Mouse (Mus musculus) kidney, embryonic 16.5 days (tissue): ENCODE measurements around the gene Cacna1c. TPM values are rescaled to one million over a fixed set of nuclear protein-coding genes. Genes with fewer than 3 reads are reported as not detected.
A peak's percentile ranks its signal among the peaks of the same experiment; 100 is the strongest.

Experiments used
- ATAC-seq: fragments of 200-750 bp; cut with Nextera tagmentation; 2 replicates; pipeline ENCODE4 v1.8.0; 2017; ENCODE audit warnings: moderate TSS enrichment; ENCODE audit not compliant: low FRiP score, low TSS enrichment
- H3K27ac ChIP-seq: fragments of 300-500 bp; sonication (generic); 2 replicates; pipeline ENCODE4 v1.5.1; 2014; ENCODE audit warnings: low read length
- H3K27me3 ChIP-seq: fragments of 300-500 bp; sonication (generic); 2 replicates; pipeline ENCODE4 v1.6.1; 2014; ENCODE audit warnings: low read length, control low read depth, mixed read lengths; ENCODE audit not compliant: insufficient read depth
- H3K36me3 ChIP-seq: fragments of 300-500 bp; sonication (generic); 2 replicates; pipeline ENCODE4 v1.6.1; 2014; ENCODE audit warnings: low read length, control low read depth, mixed read lengths; ENCODE audit not compliant: insufficient read depth
- H3K4me1 ChIP-seq: fragments of 300-500 bp; sonication (generic); 2 replicates; pipeline ENCODE4 v1.6.1; 2014; ENCODE audit warnings: low read length, control low read depth, mixed read lengths; ENCODE audit not compliant: insufficient read depth
- H3K4me2 ChIP-seq: fragments of 300-500 bp; sonication (generic); replicated peaks from 2 replicates; pipeline ENCODE4 v1.6.1; 2014; ENCODE audit warnings: low read depth, low read length
- H3K4me3 ChIP-seq: fragments of 300-500 bp; sonication (generic); 2 replicates; pipeline ENCODE4 v1.5.1; 2014; ENCODE audit warnings: mild to moderate bottlenecking, low read length
- H3K9ac ChIP-seq: fragments of 300-500 bp; sonication (generic); replicated peaks from 2 replicates; pipeline ENCODE4 v1.6.1; 2014; ENCODE audit warnings: low read length
- H3K9me3 ChIP-seq: fragments of 300-500 bp; sonication (generic); 2 replicates; pipeline ENCODE4 v1.6.1; 2016; ENCODE audit warnings: low read length, control low read depth
- WGBS: fragments of 180-500 bp; shearing (Covaris S2); extraction: QIAGEN DNeasy Blood & Tissue Kit; methylation state at CpG from one replicate; pipeline ENCODE4 v1.1.7; 2014; 5-methylcytosine and 5-hydroxymethylcytosine counted together
- polyA plus RNA-seq: library from polyadenylated mRNA; unstranded; fragments of >200 nt; fragmentation: Nextera tagmentation; extraction: Ambion mirVana; gene quantifications from 2 replicates; pipeline ENCODE4 v1.2.1, GENCODE M21; 2015

The Cacna1c gene
- polyA plus RNA-seq, 1 experiment from 2014 or later, result 1.4 TPM

GRCm38 (mm10) chr6:119088381-119088780, 107.8 kb downstream of the Cacna1c start:
- 66% methylated on average over 8 of the region's 8 CpGs for WGBS
- no peak for ATAC-seq
- Histone ChIP-seq H3K27ac (0 out of 2 replicates have a peak overlapping the region, but pooled peaks have one; percentile 12), H3K4me3 (no peak overlapping the region), H3K9me3 (no peaks in the 10 kb centered on the region), H3K4me2 (no peak overlapping the region), H3K36me3 (no peaks in the 10 kb centered on the region), H3K27me3 (no peaks in the 10 kb centered on the region), H3K9ac (no peak overlapping the region), H3K4me1 (peaks cover 13% of the 10 kb centered on the region; the same call in 1 of the 2 replicates)

GRCm38 (mm10) chr6:119087919-119088318, 108.3 kb downstream of the Cacna1c start:
- Histone ChIP-seq H3K4me1 (peaks cover 13% of the 10 kb centered on the region; the same call in 1 of the 2 replicates), H3K9me3 (no peaks in the 10 kb centered on the region), H3K4me2 (no peak overlapping the region), H3K9ac (no peak overlapping the region), H3K36me3 (no peaks in the 10 kb centered on the region), H3K27ac (0 out of 2 replicates have a peak overlapping the region, but pooled peaks have one; percentile 12), H3K4me3 (no peak overlapping the region), H3K27me3 (no peaks in the 10 kb centered on the region)
- WGBS, result 94% methylated on average over 8 of the region's 8 CpGs
- no peak for ATAC-seq

- H3K27me3 ChIP-seq, result no peaks in the 10 kb centered on the region
- no peak overlapping the region for H3K9ac ChIP-seq
- no peak overlapping the region for H3K4me3 ChIP-seq
- no peaks in the 10 kb centered on the region for H3K36me3 ChIP-seq
- 63% methylated on average over 3 of the region's 3 CpGs for WGBS
- no peak overlapping the region for H3K27ac ChIP-seq
- H3K4me1 ChIP-seq, result peaks cover 13% of the 10 kb centered on the region; the same call in 1 of the 2 replicates
- no peaks in the 10 kb centered on the region for H3K9me3 ChIP-seq
- 0 out of 2 replicates have a peak, but pooled peaks have one; percentile 63 for ATAC-seq
- H3K4me2 ChIP-seq, result no peak overlapping the region
Observed at GRCm38 (mm10) chr6:119085789-119086188, 110.4 kb downstream of the Cacna1c start.

- Histone ChIP-seq H3K4me2 (no peak overlapping the region), H3K36me3 (no peaks in the 10 kb centered on the region), H3K9ac (no peak overlapping the region), H3K27me3 (no peaks in the 10 kb centered on the region), H3K4me1 (peaks cover 11% of the 10 kb centered on the region; the same call in 1 of the 2 replicates), H3K9me3 (no peaks in the 10 kb centered on the region), H3K27ac (no peak overlapping the region), H3K4me3 (no peak overlapping the region)
- WGBS, result 44% methylated on average over 9 of the region's 9 CpGs
- ATAC-seq, result no peak
Observed at GRCm38 (mm10) chr6:119084532-119084931, 111.7 kb downstream of the Cacna1c start.

- WGBS, result 51% methylated on average over 7 of the region's 7 CpGs
Observed at GRCm38 (mm10) chr6:119083559-119083958, 112.7 kb downstream of the Cacna1c start.

GRCm38 (mm10) chr6:119082662-119083061, 113.6 kb downstream of the Cacna1c start:
- Histone ChIP-seq H3K4me1 (0 out of 2 replicates have a peak, but pooled peaks cover 3% of the 10 kb centered on the region), H3K27ac (no peak overlapping the region), H3K4me3 (no peak overlapping the region), H3K27me3 (no peaks in the 10 kb centered on the region), H3K36me3 (no peaks in the 10 kb centered on the region), H3K9me3 (no peaks in the 10 kb centered on the region), H3K9ac (no peak overlapping the region), H3K4me2 (no peak overlapping the region)
- no peak for ATAC-seq
- WGBS, result 86% methylated on average over 8 of the region's 8 CpGs

More at GRCm38 (mm10) chr6:119083559-119083958, 112.7 kb downstream of the Cacna1c start:
- ATAC-seq, result no peak
- Histone ChIP-seq H3K9me3 (no peaks in the 10 kb centered on the region), H3K36me3 (no peaks in the 10 kb centered on the region), H3K4me3 (no peak overlapping the region), H3K4me2 (no peak overlapping the region), H3K27ac (no peak overlapping the region), H3K4me1 (0 out of 2 replicates have a peak, but pooled peaks cover 3% of the 10 kb centered on the region), H3K27me3 (no peaks in the 10 kb centered on the region), H3K9ac (no peak overlapping the region)

- Histone ChIP-seq H3K4me1 (0 out of 2 replicates have a peak, but pooled peaks cover 3% of the 10 kb centered on the region), H3K4me3 (no peak overlapping the region), H3K36me3 (no peaks in the 10 kb centered on the region), H3K27ac (no peak overlapping the region), H3K4me2 (no peak overlapping the region), H3K27me3 (no peaks in the 10 kb centered on the region), H3K9ac (no peak overlapping the region), H3K9me3 (no peaks in the 10 kb centered on the region)
- WGBS, result 96% methylated on average over 12 of the region's 12 CpGs
- no peak for ATAC-seq
Observed at GRCm38 (mm10) chr6:119081650-119082049, 114.6 kb downstream of the Cacna1c start.

GRCm38 (mm10) chr6:119079626-119080025, 116.6 kb downstream of the Cacna1c start:
- H3K27ac ChIP-seq, result no peak overlapping the region
- no peaks in the 10 kb centered on the region for H3K27me3 ChIP-seq
- no peaks in the 10 kb centered on the region for H3K9me3 ChIP-seq
- H3K9ac ChIP-seq, result no peak overlapping the region
- no peak overlapping the region for H3K4me2 ChIP-seq
- 0 out of 2 replicates have a peak, but pooled peaks have one; percentile 49 for ATAC-seq
- 0 out of 2 replicates have a peak, but pooled peaks cover 3% of the 10 kb centered on the region for H3K4me1 ChIP-seq
- WGBS, result 64% methylated on average over 8 of the region's 8 CpGs
- no peaks in the 10 kb centered on the region for H3K36me3 ChIP-seq
- H3K4me3 ChIP-seq, result no peak overlapping the region

GRCm38 (mm10) chr6:119078912-119079311, 117.3 kb downstream of the Cacna1c start:
- no peaks in the 10 kb centered on the region for H3K9me3 ChIP-seq
- H3K9ac ChIP-seq, result no peak overlapping the region
- H3K4me3 ChIP-seq, result no peak overlapping the region
- ATAC-seq, result no peak
- no peaks in the 10 kb centered on the region for H3K36me3 ChIP-seq
- H3K4me2 ChIP-seq, result no peak overlapping the region
- H3K4me1 ChIP-seq, result 0 out of 2 replicates have a peak, but pooled peaks cover 3% of the 10 kb centered on the region
- 81% methylated on average over 9 of the region's 9 CpGs for WGBS
- H3K27ac ChIP-seq, result no peak overlapping the region
- no peaks in the 10 kb centered on the region for H3K27me3 ChIP-seq

GRCm38 (mm10) chr6:119077231-119077630, 119.0 kb downstream of the Cacna1c start:
- Histone ChIP-seq H3K4me2 (no peak overlapping the region), H3K9ac (no peak overlapping the region), H3K9me3 (no peaks in the 10 kb centered on the region), H3K4me3 (no peak overlapping the region), H3K27me3 (no peaks in the 10 kb centered on the region), H3K36me3 (no peaks in the 10 kb centered on the region), H3K4me1 (no peaks in the 10 kb centered on the region), H3K27ac (no peak overlapping the region)
- ATAC-seq, result no peak
- 90% methylated on average over 6 of the region's 6 CpGs for WGBS
